Mouse (Mus musculus) lung, adult 2 months (tissue): ENCODE results near the gene Ap2a1. TPM values are rescaled to one million over a fixed set of nuclear protein-coding genes. Genes with fewer than 3 reads are reported as not detected.
A peak's percentile ranks its signal among the peaks of the same experiment; 100 is the strongest.
"Not testable (repeated sequence)": the region's sequence is repeated elsewhere in the genome, so short reads cannot be mapped to it uniquely, and the experiment has no call there.

Experiments used
- DNase-seq: peaks from one replicate; pipeline ENCODE4 v3.0.0; 2022
- H3K4me1 ChIP-seq: fragments of 200-500 bp; 2 replicates; pipeline ENCODE4 v1.6.1; 2011; ENCODE audit warnings: low read length; ENCODE audit not compliant: control insufficient read depth, insufficient read depth
- H3K4me3 ChIP-seq: fragments of 200-500 bp; replicated peaks from 2 replicates; pipeline ENCODE3; 2011; ENCODE audit warnings: low read depth, mild to moderate bottlenecking, control low read depth, low read length; ENCODE audit errors: extremely low read depth
- CTCF ChIP-seq: fragments of 200-500 bp; IDR thresholded peaks from 2 replicates; pipeline ENCODE4 v1.5.1; 2011; ENCODE audit warnings: mild to moderate bottlenecking, low read length, control low read depth; ENCODE audit not compliant: insufficient read depth
- POLR2A ChIP-seq: fragments of 200-500 bp; IDR thresholded peaks from 2 replicates; pipeline ENCODE4 v1.6.1; 2011; ENCODE audit warnings: low read depth, mild to moderate bottlenecking, control low read depth, low read length, borderline replicate concordance; ENCODE audit errors: extremely low read depth
- WGBS: fragments of 180-500 bp; shearing (Covaris S2); methylation state at CpG from one replicate; pipeline ENCODE4 v1.1.7; 2018; 5-methylcytosine and 5-hydroxymethylcytosine counted together
- polyA plus RNA-seq: library from polyadenylated mRNA; depleted of rRNA; stranded (reverse); fragments of >200 nt; gene quantifications from 2 replicates; pipeline ENCODE4 v1.2.3, GENCODE M21; 2012

Ap2a1 gene
- polyA plus RNA-seq, 1 experiment = 101 TPM

- WGBS = 67% methylated on average over 7 of the region's 7 CpGs
- no peak for TF ChIP-seq CTCF
- no peak for TF ChIP-seq POLR2A
- no peak for DNase-seq
- Histone ChIP-seq H3K4me1 (peaks cover 9% of the 10 kb centered on the region), H3K4me3 (no peak overlapping the region)
Observed at GRCm38 (mm10) chr7:44890180-44890579, 39.1 kb downstream of the Ap2a1 start.

DNA sequence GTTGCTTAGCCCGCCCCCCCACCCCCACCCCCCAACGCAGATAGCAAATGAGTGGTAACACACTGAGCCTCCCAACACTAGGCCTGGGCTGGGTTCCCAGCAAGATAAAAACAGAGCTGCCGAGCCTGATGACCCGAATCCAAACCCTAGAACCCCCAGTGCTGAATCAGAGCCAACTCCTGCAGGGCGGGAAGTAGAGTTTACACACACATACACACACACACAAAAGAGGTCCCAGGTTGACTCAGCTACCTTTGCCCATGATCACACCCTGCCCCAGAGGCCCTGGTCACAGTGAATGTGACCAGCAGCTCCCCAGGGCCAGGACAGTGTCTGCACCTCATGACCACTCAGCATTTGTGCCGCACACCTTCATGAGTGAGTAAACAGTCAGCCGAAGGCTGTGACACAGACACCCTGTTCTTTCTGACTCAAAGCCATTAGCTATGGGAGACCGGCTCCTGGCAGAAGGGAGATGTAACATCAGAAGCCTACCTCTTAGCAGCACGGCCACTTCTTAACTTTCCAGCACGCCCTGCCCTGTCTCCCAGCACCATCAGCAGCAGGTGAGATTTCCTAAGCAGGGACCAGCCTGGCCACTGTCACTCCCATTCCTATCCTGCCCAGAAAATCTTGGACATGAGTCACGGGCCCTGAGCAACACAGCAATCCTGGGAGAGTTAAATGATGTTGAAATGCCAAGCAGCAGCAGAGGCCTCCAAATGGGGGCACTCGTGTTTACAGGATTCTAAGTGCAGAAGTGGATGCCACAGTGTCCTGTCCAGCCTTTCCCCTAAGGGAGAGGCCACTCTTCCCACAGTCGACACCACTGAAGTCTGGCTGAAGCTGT, 40.8 kb downstream of the Ap2a1 start:
- 67% methylated on average over 13 of the region's 13 CpGs for WGBS

DNA sequence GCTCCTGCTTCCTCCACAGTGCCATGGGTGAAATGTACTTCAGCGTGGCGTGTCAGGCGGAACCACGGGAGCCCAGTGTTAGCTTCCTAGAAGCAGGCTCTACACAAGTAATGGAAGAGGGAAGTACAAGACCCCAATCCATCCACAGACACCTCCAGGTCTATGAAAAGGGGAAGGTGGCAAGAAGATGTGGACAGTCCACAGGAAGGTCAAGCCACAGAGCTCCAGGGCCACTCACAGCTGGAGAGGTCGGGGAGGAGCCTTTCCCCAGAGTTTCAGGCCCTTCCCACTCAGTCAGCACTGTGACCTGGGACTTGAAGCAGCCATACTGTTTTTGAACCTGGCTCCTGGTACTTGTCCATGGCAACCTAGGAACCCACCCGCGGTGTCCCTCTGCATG, 42.3 kb downstream of the Ap2a1 start:
- WGBS = 87% methylated on average over 7 of the region's 7 CpGs
- Histone ChIP-seq H3K4me3 (no peak overlapping the region), H3K4me1 (peaks cover 6% of the 10 kb centered on the region; the same call in 1 of the 2 replicates)
- no peak for TF ChIP-seq POLR2A
- no peak for TF ChIP-seq CTCF
- DNase-seq = no peak

More for the DNA sequence above, 40.8 kb downstream of the Ap2a1 start:
- DNase-seq = no peak
- TF ChIP-seq POLR2A = no peak
- TF ChIP-seq CTCF = no peak
- H3K4me1 ChIP-seq = peaks cover 6% of the 10 kb centered on the region; the same call in 1 of the 2 replicates
- no peak overlapping the region for H3K4me3 ChIP-seq

- Histone ChIP-seq H3K4me3 (no peak overlapping the region), H3K4me1 (no peaks in the 10 kb centered on the region)
- TF ChIP-seq CTCF (no peak), POLR2A (no peak)
- 88% methylated on average over 5 of the region's 5 CpGs for WGBS
- DNase-seq = no peak
Observed at GRCm38 (mm10) chr7:44884637-44885036, 44.7 kb downstream of the Ap2a1 start.

DNA sequence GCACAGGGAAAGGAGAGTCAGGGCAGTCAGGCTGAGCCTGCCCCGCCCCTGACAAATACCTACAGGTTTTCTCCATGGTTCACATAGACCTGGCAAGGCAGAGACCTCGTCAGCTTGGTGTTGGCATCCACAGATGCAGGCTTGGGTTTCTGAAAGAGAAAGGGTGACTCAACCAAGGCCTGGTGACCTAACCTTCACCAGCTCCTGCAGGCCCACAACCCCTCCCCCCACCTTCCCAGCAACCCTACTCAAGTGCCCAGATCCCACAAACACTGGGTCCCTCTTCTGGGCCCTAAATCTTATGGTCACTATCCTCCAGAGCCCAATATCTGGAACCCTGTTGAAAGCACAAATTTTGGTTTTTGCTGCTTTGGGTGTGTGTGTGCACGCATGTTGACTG, 46.3 kb downstream of the Ap2a1 start:
- no peak overlapping the region for H3K4me3 ChIP-seq
- WGBS = 91% methylated on average over 3 of the region's 3 CpGs
- TF ChIP-seq CTCF (no peak), POLR2A (no peak)
- DNase-seq = no peak
- H3K4me1 ChIP-seq = no peaks in the 10 kb centered on the region

GRCm38 (mm10) chr7:44877833-44878232, 51.5 kb downstream of the Ap2a1 start:
- TF ChIP-seq POLR2A = no peak
- TF ChIP-seq CTCF = no peak
- DNase-seq = no peak
- no peaks in the 10 kb centered on the region for H3K4me1 ChIP-seq
- 82% methylated on average over 14 of the region's 14 CpGs for whole genome bisulfite sequencing
- no peak overlapping the region for H3K4me3 ChIP-seq

DNA sequence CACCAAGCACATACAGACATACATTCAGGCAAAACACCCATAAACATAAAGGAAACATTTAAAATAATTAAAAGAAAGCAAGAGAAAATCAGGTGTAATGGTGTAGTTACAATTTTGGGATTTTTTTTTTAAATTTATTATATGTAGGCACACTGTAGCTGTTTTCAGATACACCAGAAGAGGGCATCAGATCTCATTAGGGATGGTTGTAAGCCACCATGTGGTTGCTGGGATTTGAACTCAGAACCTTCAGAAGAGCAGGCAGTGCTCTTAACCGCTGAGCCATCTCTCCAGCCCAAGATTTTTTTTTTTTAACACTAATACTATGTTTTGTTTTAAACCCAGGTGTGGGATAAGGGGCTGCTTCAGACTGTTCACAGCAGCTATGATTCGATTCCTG, 57.5 kb downstream of the Ap2a1 start:
- not testable (repeated sequence) for DNase-seq, H3K4me3 ChIP-seq
- WGBS = 94% methylated on average over 2 of the region's 2 CpGs
- peaks cover 12% of the 10 kb centered on the region for H3K4me1 ChIP-seq

- 83% methylated on average over 1 of the region's 1 CpGs for WGBS
- Histone ChIP-seq H3K4me1 (peaks cover 18% of the 10 kb centered on the region), H3K4me3 (no peak overlapping the region)
- DNase-seq = no peak
- TF ChIP-seq CTCF = no peak
- TF ChIP-seq POLR2A = no peak
Observed at GRCm38 (mm10) chr7:44871181-44871580, 58.1 kb downstream of the Ap2a1 start.

DNA sequence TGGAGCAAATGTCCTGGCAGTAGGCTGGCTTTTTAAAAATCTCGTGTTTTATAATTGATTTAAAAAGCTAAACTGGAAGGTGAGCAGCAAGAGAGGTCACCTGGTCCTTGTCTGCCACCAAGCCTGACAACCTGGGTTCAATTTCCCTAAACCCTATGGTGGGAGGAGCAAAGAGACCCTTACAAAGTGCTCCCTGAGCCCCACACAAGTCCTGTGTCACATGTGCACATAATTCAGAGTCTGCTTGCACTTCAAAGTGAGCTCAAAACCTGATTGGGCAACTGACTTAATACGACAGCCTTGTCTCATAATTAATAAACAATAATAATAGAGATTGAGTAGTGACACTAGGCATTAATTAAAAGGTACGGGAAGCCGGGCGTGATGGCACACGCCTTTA, 58.7 kb downstream of the Ap2a1 start:
- WGBS = 72% methylated on average over 6 of the region's 6 CpGs
- TF ChIP-seq POLR2A (no peak), CTCF (no peak)
- peaks cover 21% of the 10 kb centered on the region for H3K4me1 ChIP-seq
- H3K4me3 ChIP-seq = no peak overlapping the region
- DNase-seq = no peak

DNA sequence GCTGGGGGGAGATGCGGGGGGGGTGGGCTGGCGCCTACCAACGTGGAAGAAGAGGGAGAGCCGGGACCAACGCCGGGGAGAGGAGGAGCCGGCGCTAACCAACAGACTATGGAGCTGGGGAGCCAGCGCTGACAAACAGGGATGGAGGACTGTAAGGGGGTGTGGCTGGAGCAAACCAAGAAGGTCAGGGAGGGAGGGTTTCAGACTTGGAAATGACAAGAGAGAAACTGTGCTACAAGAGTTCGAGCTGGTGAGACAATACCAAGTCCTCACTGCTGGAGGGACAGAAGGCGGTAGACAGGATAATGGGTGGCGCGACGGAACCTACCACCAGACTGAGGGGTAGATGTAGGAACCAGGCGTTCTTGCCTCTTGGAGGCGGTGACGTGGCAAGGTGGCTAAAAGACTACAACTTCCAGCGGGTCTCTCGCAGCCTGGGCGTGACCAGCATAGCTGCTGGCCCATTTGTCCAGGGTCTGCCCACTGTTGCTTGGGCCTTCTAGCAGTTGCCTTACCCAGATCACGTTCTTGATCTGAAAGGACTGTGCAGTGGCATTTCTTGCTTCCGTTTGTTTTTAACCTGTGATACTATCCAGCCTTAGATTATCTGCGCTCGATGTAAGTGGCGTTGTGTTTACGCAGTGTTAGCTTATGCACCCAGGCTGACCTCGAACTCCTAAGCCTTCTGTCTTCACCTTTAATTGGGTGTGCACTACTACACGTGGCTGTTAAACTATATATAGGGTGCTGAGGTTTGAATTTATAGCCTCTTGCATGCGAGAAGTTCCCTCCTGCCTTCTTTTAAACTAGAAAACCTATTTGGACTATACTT, 59.4 kb downstream of the Ap2a1 start, which contains the start of gene Ptov1:
TSS of gene Ptov1 (minus strand) at position 92 of the 832 bp plus-strand sequence.
- 0 out of 2 replicates have a peak, but pooled peaks have one; percentile 4 for TF ChIP-seq CTCF
- TF ChIP-seq POLR2A = peak; percentile 89; the same call in 1 of the 2 replicates
- WGBS = 4% methylated on average over 29 of the region's 29 CpGs
- Histone ChIP-seq H3K4me3 (peak within 1 kb of the TSS; percentile 61), H3K4me1 (peaks cover 26% of the 10 kb centered on the region)
- DNase-seq = peak; percentile 87
